Mouse (Mus musculus) thymus, adult 2 months (tissue): Measurements from ENCODE around the gene Gm20662. TPM values are rescaled to one million over a fixed set of nuclear protein-coding genes. Genes with fewer than 3 reads are reported as not detected.

Source experiments
- DNase-seq: peaks from one replicate; pipeline ENCODE4 v3.0.0; 2021
- H3K27ac ChIP-seq: fragments of 200-500 bp; 2 replicates; pipeline ENCODE4 v1.5.1; 2012; ENCODE audit warnings: low read length, control low read depth; ENCODE audit not compliant: control insufficient read depth, insufficient read depth
- H3K27me3 ChIP-seq: fragments of 200-500 bp; 2 replicates; pipeline ENCODE4 v1.6.1; 2012; ENCODE audit warnings: mild to moderate bottlenecking, low read length, moderate library complexity, mixed read lengths; ENCODE audit not compliant: control insufficient read depth, insufficient read depth
- H3K36me3 ChIP-seq: fragments of 200-500 bp; 2 replicates; pipeline ENCODE4 v1.6.1; 2012; ENCODE audit warnings: mild to moderate bottlenecking, low read length, moderate library complexity; ENCODE audit not compliant: control insufficient read depth, insufficient read depth
- H3K4me1 ChIP-seq: fragments of 200-500 bp; replicated peaks from 2 replicates; pipeline ENCODE4 v1.6.1; 2012; ENCODE audit warnings: low read length; ENCODE audit not compliant: control insufficient read depth, insufficient read depth
- H3K4me3 ChIP-seq: fragments of 200-500 bp; 2 replicates; pipeline ENCODE4 v1.5.1; 2012; ENCODE audit warnings: mild to moderate bottlenecking, low read length, control low read depth, moderate library complexity; ENCODE audit not compliant: control insufficient read depth, insufficient read depth
- CTCF ChIP-seq: fragments of 200-500 bp; IDR thresholded peaks from 2 replicates; pipeline ENCODE4 v1.5.1; 2012; ENCODE audit warnings: mild to moderate bottlenecking, control low read depth, low read length, moderate library complexity, borderline replicate concordance; ENCODE audit not compliant: control insufficient read depth, poor library complexity, insufficient read depth; ENCODE audit errors: extremely low read depth
- POLR2A ChIP-seq: fragments of 200-500 bp; IDR thresholded peaks from 2 replicates; pipeline ENCODE4 v1.6.1; 2012; ENCODE audit warnings: mild to moderate bottlenecking, low read length, control low read depth, moderate library complexity; ENCODE audit not compliant: control insufficient read depth, poor library complexity, insufficient read depth; ENCODE audit errors: extremely low read depth
- WGBS: fragments of 180-500 bp; shearing (Covaris S2); methylation state at CpG from one replicate; pipeline ENCODE4 v1.1.7; 2018; 5-methylcytosine and 5-hydroxymethylcytosine counted together
- polyA plus RNA-seq: library from polyadenylated mRNA; depleted of rRNA; stranded (reverse); fragments of >200 nt; gene quantifications from 2 replicates; pipeline ENCODE4 v1.2.3, GENCODE M21; 2012; rRNA removed

Gene Gm20662
- polyA plus RNA-seq: 0.60 and 3.2 TPM in 2 replicates

DNA sequence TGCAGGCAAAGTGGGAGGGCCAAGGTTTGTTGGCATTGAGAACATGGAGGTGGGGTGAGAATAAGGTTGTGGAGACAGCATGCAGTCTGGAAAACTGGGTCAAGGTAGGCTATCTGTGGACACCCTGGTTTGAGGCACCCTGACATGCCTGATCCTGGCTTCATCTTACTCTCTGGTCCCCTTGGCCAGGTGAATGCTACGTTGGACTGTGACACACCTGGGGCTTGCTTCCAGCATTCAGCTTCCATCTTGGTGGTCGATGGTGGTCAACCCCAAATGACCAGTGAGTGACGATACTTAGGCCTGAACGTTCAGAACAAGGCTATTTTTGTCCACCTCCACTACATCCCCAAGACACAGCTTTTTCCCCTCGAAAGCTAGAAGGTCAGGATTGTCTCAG is at the start of gene Gm20662:
Gm20662 (plus strand) TSS at position 301 of the 400 bp plus-strand sequence.
- Histone ChIP-seq H3K36me3 (no peaks in the 10 kb centered on the region), H3K27me3 (no peaks in the 10 kb centered on the region), H3K4me1 (peaks cover 18% of the 10 kb centered on the region), H3K27ac (no peak within 1 kb of the TSS), H3K4me3 (no peak within 1 kb of the TSS)
- TF ChIP-seq CTCF (no peak), POLR2A (no peak)
- 97% methylated on average over 5 of the region's 5 CpGs for WGBS
- no peak for DNase-seq

DNA sequence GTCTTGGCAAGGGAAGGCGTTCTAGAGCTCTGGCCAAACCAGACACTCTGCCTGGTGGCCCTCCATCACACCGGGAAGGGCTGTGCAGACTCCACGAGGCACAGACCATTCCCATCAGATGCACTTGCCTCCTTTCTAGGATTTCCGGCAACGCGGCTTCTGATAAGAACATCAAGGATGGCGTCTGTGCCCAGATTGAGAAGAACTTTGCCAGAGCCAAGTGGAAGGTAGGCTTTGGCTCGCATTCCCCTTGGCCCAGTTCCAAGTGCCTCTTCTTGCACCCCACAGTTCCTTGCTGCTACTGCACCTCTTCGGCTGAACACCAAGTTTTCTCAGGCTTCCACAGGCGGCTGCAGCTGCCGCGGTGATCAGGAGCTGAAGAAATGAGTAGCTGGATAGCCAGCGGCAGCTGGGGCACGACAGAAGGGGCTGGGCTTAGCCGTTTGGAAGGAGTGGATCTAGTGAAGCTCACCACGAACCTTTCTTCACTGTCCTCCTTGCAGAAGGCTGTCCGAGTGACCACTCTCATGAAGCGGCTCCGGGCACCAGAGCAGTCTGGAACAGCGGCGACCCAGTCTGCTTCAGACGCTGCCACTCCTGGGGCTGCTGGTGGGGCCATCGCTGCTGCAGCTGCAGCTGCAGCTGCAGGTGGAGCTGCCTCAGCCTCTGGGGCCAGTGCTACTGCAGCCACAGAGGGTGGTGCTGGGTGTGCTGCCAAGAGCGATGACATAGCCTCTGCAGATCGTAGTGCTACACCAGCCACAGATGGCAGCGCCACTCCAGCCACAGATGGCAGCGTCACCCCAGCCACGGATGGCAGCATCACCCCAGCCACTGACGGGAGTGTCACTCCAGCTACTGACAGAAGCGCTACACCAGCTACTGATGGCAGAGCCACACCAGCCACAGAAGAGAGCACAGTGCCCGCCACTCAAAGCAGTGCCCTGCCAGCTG is 48.6 kb upstream of the Gm20662 start:
- H3K27me3 ChIP-seq: no peaks in the 10 kb centered on the region
- H3K4me3 ChIP-seq: no peak overlapping the region
- H3K4me1 ChIP-seq: peaks cover 8% of the 10 kb centered on the region; the same call in 1 of the 2 replicates
- no peak overlapping the region for H3K27ac ChIP-seq
- TF ChIP-seq POLR2A (no peak), CTCF (no peak)
- WGBS: 91% methylated on average over 31 of the region's 31 CpGs
- no peaks in the 10 kb centered on the region for H3K36me3 ChIP-seq
- no peak for DNase-seq

DNA sequence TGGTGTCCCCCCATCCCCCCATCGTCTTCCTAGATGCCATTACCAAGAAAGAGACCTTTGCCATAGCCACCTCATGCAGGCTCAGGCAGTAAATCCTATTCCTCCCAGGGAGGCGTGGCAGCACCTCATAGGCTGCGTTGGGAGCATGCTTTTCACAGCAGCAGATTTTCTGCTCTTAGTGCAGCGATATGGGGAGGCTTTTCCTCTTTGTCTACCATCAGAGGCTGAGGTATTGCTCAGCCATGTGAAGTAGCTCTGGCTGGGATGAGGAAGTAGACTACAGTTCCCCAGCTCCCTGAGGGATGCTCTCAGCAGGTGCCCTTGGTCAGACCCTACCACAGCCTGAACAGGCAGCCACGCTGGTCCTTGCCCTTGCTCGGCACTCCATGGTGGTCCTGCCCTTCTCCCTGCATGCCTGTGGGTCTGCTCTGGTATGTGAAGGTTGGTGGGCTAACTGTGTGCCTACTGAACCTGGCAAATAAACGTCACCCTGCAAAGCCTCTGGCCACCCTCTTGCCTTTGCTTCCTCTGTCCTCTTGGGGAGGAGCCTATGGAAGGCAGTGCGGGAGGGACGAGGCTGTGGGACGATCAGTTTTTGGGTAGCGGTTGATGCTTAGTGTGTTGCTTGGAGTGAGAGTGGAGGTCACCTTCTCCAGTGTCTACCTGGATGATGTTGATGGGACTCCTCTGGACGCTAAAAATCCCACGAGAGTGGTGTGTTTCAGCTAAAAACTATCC is 46.8 kb upstream of the Gm20662 start:
- TF ChIP-seq POLR2A (no peak), CTCF (no peak)
- no peak for DNase-seq
- Histone ChIP-seq H3K27me3 (no peaks in the 10 kb centered on the region), H3K4me1 (peaks cover 8% of the 10 kb centered on the region; the same call in 1 of the 2 replicates), H3K27ac (no peak overlapping the region), H3K4me3 (no peak overlapping the region), H3K36me3 (no peaks in the 10 kb centered on the region)
- WGBS: 86% methylated on average over 13 of the region's 13 CpGs

DNA sequence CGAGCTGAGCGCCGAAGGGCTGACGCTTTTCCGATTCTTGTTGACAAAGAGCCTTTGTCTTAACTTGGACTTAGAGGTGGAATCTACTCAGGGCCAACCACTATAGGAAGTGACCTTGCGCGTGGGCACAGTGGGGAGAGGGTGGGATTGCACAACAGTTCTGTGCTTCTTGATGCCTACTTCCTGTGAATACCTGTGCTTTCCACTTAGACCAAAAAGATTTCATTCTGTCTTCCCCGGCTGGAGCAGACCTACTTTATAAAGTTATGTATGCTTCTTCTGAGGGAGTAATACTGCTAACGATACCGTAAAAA is 46.3 kb upstream of the Gm20662 start, which contains the start of gene Traip:
Traip (plus strand) TSS at position 215 of the 314 bp plus-strand sequence.
- TF ChIP-seq CTCF (no peak), POLR2A (no peak)
- H3K27ac ChIP-seq: no peak within 1 kb of the TSS
- H3K4me3 ChIP-seq: peak within 1 kb of the TSS; percentile 65
- no peak for DNase-seq
- WGBS: 86% methylated on average over 10 of the region's 10 CpGs
- no peaks in the 10 kb centered on the region for H3K36me3 ChIP-seq
- no peaks in the 10 kb centered on the region for H3K27me3 ChIP-seq
- peaks cover 8% of the 10 kb centered on the region; the same call in 1 of the 2 replicates for H3K4me1 ChIP-seq

DNA sequence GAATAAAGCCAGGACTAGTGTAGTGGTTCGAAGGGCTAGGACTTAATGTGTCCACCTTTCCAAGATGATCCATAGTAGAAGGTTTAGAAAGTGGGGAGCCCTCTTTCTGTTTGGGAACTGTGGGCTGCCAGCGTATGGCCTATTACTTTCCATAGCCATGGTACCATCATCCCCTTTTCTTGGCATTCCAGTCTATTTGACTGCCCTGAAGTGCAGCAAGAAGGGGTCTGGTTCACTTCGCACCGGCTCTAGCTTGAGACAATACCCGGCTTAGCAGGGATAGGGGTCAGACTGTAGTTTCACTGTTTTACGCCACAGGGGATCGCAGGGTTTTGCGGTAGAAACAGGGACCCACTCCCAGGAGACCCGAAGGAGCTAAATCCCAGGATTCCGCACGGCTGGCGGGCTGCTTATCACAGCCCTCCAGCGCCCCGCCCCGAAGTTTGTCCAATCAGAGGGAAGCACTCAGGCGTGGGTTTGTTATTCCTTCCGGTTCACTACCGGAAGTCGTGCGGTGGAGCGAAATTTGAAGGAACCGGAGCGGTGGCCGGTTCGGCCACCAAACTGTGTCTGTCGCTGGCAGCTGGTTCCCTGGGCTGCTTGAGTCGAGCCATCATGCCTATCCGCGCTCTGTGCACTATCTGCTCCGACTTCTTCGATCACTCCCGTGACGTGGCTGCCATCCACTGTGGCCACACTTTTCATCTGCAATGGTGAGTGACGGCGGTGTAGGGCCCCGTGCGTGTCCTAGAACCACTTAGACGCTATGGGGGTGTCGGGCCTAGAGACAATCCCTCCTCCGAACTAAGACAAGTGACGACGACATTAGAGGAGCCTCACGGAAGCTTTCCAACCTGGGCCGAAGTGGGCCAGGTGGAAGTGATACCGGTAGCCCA is 45.4 kb upstream of the Gm20662 start:
- Histone ChIP-seq H3K27me3 (no peaks in the 10 kb centered on the region), H3K4me1 (peaks cover 8% of the 10 kb centered on the region; the same call in 1 of the 2 replicates), H3K4me3 (peak overlapping the region; percentile 65), H3K36me3 (no peaks in the 10 kb centered on the region), H3K27ac (no peak overlapping the region)
- WGBS: 17% methylated on average over 45 of the region's 45 CpGs
- TF ChIP-seq CTCF: no peak
- TF ChIP-seq POLR2A: 0 out of 2 replicates have a peak, but pooled peaks have one; percentile 46
- peak; percentile 90 for DNase-seq
